Mouse (Mus musculus) heart, embryonic 10.5 days (tissue): ENCODE data around the gene Hhipl1. TPM values are rescaled to one million over a fixed set of nuclear protein-coding genes. Genes with fewer than 3 reads are reported as not detected.

Source experiments
- DNase-seq: peaks from one replicate; pipeline ENCODE4 v3.0.0-alpha.2; 2017; ENCODE audit warnings: low spot score
- H3K27ac ChIP-seq: fragments of 300-500 bp; sonication (generic); 2 replicates; pipeline ENCODE4 v1.5.1; 2016; ENCODE audit warnings: mild to moderate bottlenecking
- H3K27me3 ChIP-seq: fragments of 300-500 bp; sonication (generic); 2 replicates; pipeline ENCODE4 v1.6.1; 2016; ENCODE audit warnings: mild to moderate bottlenecking; ENCODE audit not compliant: poor library complexity, insufficient read depth, severe bottlenecking
- H3K36me3 ChIP-seq: fragments of 300-500 bp; sonication (generic); 2 replicates; pipeline ENCODE4 v1.6.1; 2016; ENCODE audit warnings: mild to moderate bottlenecking, moderate library complexity
- H3K4me1 ChIP-seq: fragments of 300-500 bp; sonication (generic); 2 replicates; pipeline ENCODE4 v1.6.1; 2016; ENCODE audit warnings: mild to moderate bottlenecking
- H3K4me3 ChIP-seq: fragments of 300-500 bp; sonication (generic); 2 replicates; pipeline ENCODE4 v1.5.1; 2016; ENCODE audit warnings: mild to moderate bottlenecking, moderate library complexity
- H3K9me3 ChIP-seq: fragments of 300-500 bp; sonication (generic); 2 replicates; pipeline ENCODE4 v1.6.1; 2016; ENCODE audit warnings: mild to moderate bottlenecking, moderate library complexity
- WGBS: fragments of 180-500 bp; shearing (Covaris S2); methylation state at CpG from one replicate; pipeline ENCODE4 v1.1.7; 2016; 5-methylcytosine and 5-hydroxymethylcytosine counted together
- polyA plus RNA-seq: library from polyadenylated mRNA; unstranded; fragments of >200 nt; fragmentation: Nextera tagmentation; extraction: Ambion mirVana; gene quantifications from 2 replicates; pipeline ENCODE4 v1.2.1, GENCODE M21; 2016

Hhipl1 gene
- polyA plus RNA-seq, 1 experiment from 2014 or later = 0.28 TPM

GRCm38 (mm10) chr12:108365340-108365739 is 59.3 kb downstream of the Hhipl1 start:
- DNase-seq = no peak
- no peak overlapping the region for H3K27ac ChIP-seq
- WGBS = 31% methylated on average over 3 of the region's 3 CpGs

GRCm38 (mm10) chr12:108365868-108366267 is 59.8 kb downstream of the Hhipl1 start:
- H3K9me3 ChIP-seq = no peaks in the 10 kb centered on the region
- H3K36me3 ChIP-seq = no peaks in the 10 kb centered on the region
- no peak overlapping the region for H3K4me3 ChIP-seq
- no peak overlapping the region for H3K27ac ChIP-seq
- DNase-seq = no peak
- peaks cover 60% of the 10 kb centered on the region for H3K4me1 ChIP-seq
- peaks cover 27% of the 10 kb centered on the region for H3K27me3 ChIP-seq
- 67% methylated on average over 7 of the region's 7 CpGs for WGBS

More at GRCm38 (mm10) chr12:108365340-108365739, 59.3 kb downstream of the Hhipl1 start:
- H3K4me3 ChIP-seq = no peak overlapping the region
- H3K9me3 ChIP-seq = no peaks in the 10 kb centered on the region
- peaks cover 27% of the 10 kb centered on the region for H3K27me3 ChIP-seq
- no peaks in the 10 kb centered on the region for H3K36me3 ChIP-seq
- H3K4me1 ChIP-seq = peaks cover 55% of the 10 kb centered on the region

GRCm38 (mm10) chr12:108367909-108368308 is 61.8 kb downstream of the Hhipl1 start:
- Histone ChIP-seq H3K4me1 (peaks cover 70% of the 10 kb centered on the region), H3K27ac (no peak overlapping the region), H3K27me3 (peaks cover 6% of the 10 kb centered on the region; the same call in 1 of the 2 replicates), H3K4me3 (no peak overlapping the region), H3K36me3 (no peaks in the 10 kb centered on the region), H3K9me3 (no peaks in the 10 kb centered on the region)
- no peak for DNase-seq
- WGBS = 75% methylated on average over 2 of the region's 2 CpGs

GRCm38 (mm10) chr12:108368921-108369320 is 62.9 kb downstream of the Hhipl1 start:
- H3K27me3 ChIP-seq = 0 out of 2 replicates have a peak, but pooled peaks cover 6% of the 10 kb centered on the region
- no peak overlapping the region for H3K4me3 ChIP-seq
- 75% methylated on average over 5 of the region's 5 CpGs for WGBS
- H3K9me3 ChIP-seq = no peaks in the 10 kb centered on the region
- no peak for DNase-seq
- H3K36me3 ChIP-seq = no peaks in the 10 kb centered on the region
- H3K27ac ChIP-seq = peak overlapping the region; percentile 93
- peaks cover 71% of the 10 kb centered on the region for H3K4me1 ChIP-seq

GRCm38 (mm10) chr12:108370596-108371428 is 64.7 kb downstream of the Hhipl1 start, which contains the start of gene Eml1:
TSS of gene Eml1 (plus strand) at chr12:108370957.
- H3K9me3 ChIP-seq = no peaks in the 10 kb centered on the region
- peak within 1 kb of the TSS; percentile 93 for H3K27ac ChIP-seq
- H3K4me1 ChIP-seq = peaks cover 72% of the 10 kb centered on the region
- no peaks in the 10 kb centered on the region for H3K36me3 ChIP-seq
- DNase-seq = peak; percentile 82
- WGBS = 40% methylated on average over 19 of the region's 19 CpGs
- H3K4me3 ChIP-seq = peak within 1 kb of the TSS; percentile 49
- no peaks in the 10 kb centered on the region for H3K27me3 ChIP-seq

- Histone ChIP-seq H3K4me1 (peaks cover 75% of the 10 kb centered on the region), H3K9me3 (no peaks in the 10 kb centered on the region), H3K27ac (peak overlapping the region; percentile 93), H3K36me3 (no peaks in the 10 kb centered on the region), H3K27me3 (no peaks in the 10 kb centered on the region), H3K4me3 (peak overlapping the region; percentile 49)
- DNase-seq = no peak
- WGBS = 55% methylated on average over 6 of the region's 6 CpGs
Observed at GRCm38 (mm10) chr12:108371429-108371765, 65.3 kb downstream of the Hhipl1 start.

- H3K4me3 ChIP-seq = no peak overlapping the region
Observed at GRCm38 (mm10) chr12:108372241-108372640, 66.2 kb downstream of the Hhipl1 start.

GRCm38 (mm10) chr12:108373611-108374010 is 67.5 kb downstream of the Hhipl1 start:
- H3K4me1 ChIP-seq = peaks cover 76% of the 10 kb centered on the region
- H3K9me3 ChIP-seq = no peaks in the 10 kb centered on the region
- H3K4me3 ChIP-seq = no peak overlapping the region
- WGBS = 63% methylated on average over 9 of the region's 9 CpGs
- no peak for DNase-seq
- H3K27me3 ChIP-seq = no peaks in the 10 kb centered on the region
- peak overlapping the region; percentile 93; the same call in 1 of the 2 replicates for H3K27ac ChIP-seq
- no peaks in the 10 kb centered on the region for H3K36me3 ChIP-seq

More at GRCm38 (mm10) chr12:108372241-108372640, 66.2 kb downstream of the Hhipl1 start:
- Histone ChIP-seq H3K36me3 (no peaks in the 10 kb centered on the region), H3K27me3 (no peaks in the 10 kb centered on the region), H3K27ac (peak overlapping the region; percentile 93), H3K9me3 (no peaks in the 10 kb centered on the region), H3K4me1 (peaks cover 81% of the 10 kb centered on the region)
- DNase-seq = no peak
- WGBS = 70% methylated on average over 17 of the region's 17 CpGs

GRCm38 (mm10) chr12:108374689-108375088 is 68.6 kb downstream of the Hhipl1 start:
- Histone ChIP-seq H3K4me1 (peaks cover 66% of the 10 kb centered on the region), H3K27me3 (no peaks in the 10 kb centered on the region), H3K9me3 (no peaks in the 10 kb centered on the region), H3K4me3 (no peak overlapping the region), H3K36me3 (no peaks in the 10 kb centered on the region), H3K27ac (0 out of 2 replicates have a peak overlapping the region, but pooled peaks have one; percentile 93)
- no peak for DNase-seq
- 83% methylated on average over 8 of the region's 8 CpGs for WGBS

GRCm38 (mm10) chr12:108378379-108379133 is 72.5 kb downstream of the Hhipl1 start:
- peaks cover 28% of the 10 kb centered on the region for H3K4me1 ChIP-seq
- 87% methylated on average over 13 of the region's 13 CpGs for WGBS
- H3K36me3 ChIP-seq = no peaks in the 10 kb centered on the region

More at GRCm38 (mm10) chr12:108378379-108379133, 72.5 kb downstream of the Hhipl1 start:
- H3K27ac ChIP-seq = no peak overlapping the region
- no peak for DNase-seq
- H3K9me3 ChIP-seq = no peaks in the 10 kb centered on the region
- H3K4me3 ChIP-seq = no peak overlapping the region
- H3K27me3 ChIP-seq = no peaks in the 10 kb centered on the region; the same call in 1 of the 2 replicates
